ENCODE assay signal across 9 mouse cellular contexts in genomic region chr12:110533832-110534231, GRCm38 (mm10).
"Had no signal": no experiment of that assay in that cellular context is flagged by ENCODE, and none has a peak within 500 bp of the region (broad histone marks: within the 10 kb centered on the region; RNA-seq: fewer than 3 reads in every experiment).

No protein-coding gene starts in this region.

- H3K4me3 ChIP-seq: limb, embryonic 13.5 days; midbrain, embryonic 13.5 days; neural tube, embryonic 15.5 days had no signal

- DNase-seq: kidney, postnatal 36 days; left cerebral cortex, postnatal 4 days; lung, adult 18-20 months; thymus, postnatal 4 days had no signal

- H3K9me3 ChIP-seq: limb, embryonic 13.5 days; midbrain, embryonic 13.5 days; neural tube, embryonic 15.5 days had no signal

- H3K4me1 ChIP-seq: midbrain, embryonic 13.5 days had no signal

- ATAC-seq: midbrain, embryonic 13.5 days had no signal

- H3K36me3 ChIP-seq: neural tube, embryonic 15.5 days had no signal

- H3K27ac ChIP-seq: limb, embryonic 13.5 days; liver, embryonic 14.5 days; midbrain, embryonic 13.5 days; neural tube, embryonic 15.5 days; stomach, postnatal 0 days had no signal

- H3K27me3 ChIP-seq: limb, embryonic 13.5 days; midbrain, embryonic 13.5 days; neural tube, embryonic 15.5 days had no signal

- H3K4me2 ChIP-seq: limb, embryonic 13.5 days; midbrain, embryonic 13.5 days; neural tube, embryonic 15.5 days had no signal

- H3K9ac ChIP-seq: limb, embryonic 13.5 days; liver, embryonic 14.5 days; midbrain, embryonic 13.5 days; neural tube, embryonic 15.5 days had no signal
